Mouse (Mus musculus) myocyte (in vitro differentiated cells): ENCODE measurements at regions not wholly inside any gene's neighbourhood (a gene's known extent, or its start where the extent isn't known, plus 50 kb on each side); places are given as distances from the start of the nearest gene placed in this dataset.

Source experiments
- CEBPB ChIP-seq: IDR thresholded peaks from 2 replicates; pipeline ENCODE4 v1.6.1; 2011; ENCODE audit warnings: mild to moderate bottlenecking, moderate library complexity; ENCODE audit not compliant: poor library complexity, insufficient read depth, severe bottlenecking
- E2F4 ChIP-seq: IDR thresholded peaks from one replicate; pipeline ENCODE4 v1.6.1; 2011; ENCODE audit warnings: mild to moderate bottlenecking, control low read depth, moderate library complexity; ENCODE audit not compliant: insufficient read depth
- MAX ChIP-seq: IDR thresholded peaks from one replicate; pipeline ENCODE4 v1.6.1; 2011; ENCODE audit warnings: low read depth, mild to moderate bottlenecking, control low read depth
- POLR2A ChIP-seq: IDR thresholded peaks from one replicate; pipeline ENCODE4 v1.6.1; 2011; ENCODE audit warnings: low read depth, mild to moderate bottlenecking, control low read depth, moderate library complexity; ENCODE audit not compliant: insufficient read length
- POLR2AphosphoS2 ChIP-seq: IDR thresholded peaks from one replicate; pipeline ENCODE4 v1.6.1; 2011; ENCODE audit warnings: low read depth, control low read depth; ENCODE audit not compliant: insufficient read length
- TCF12 ChIP-seq: IDR thresholded peaks from one replicate; pipeline ENCODE4 v1.6.1; 2011; ENCODE audit warnings: mild to moderate bottlenecking, control low read depth; ENCODE audit not compliant: poor library complexity, insufficient read depth, severe bottlenecking
- TCF3 ChIP-seq: IDR thresholded peaks from one replicate; pipeline ENCODE4 v1.6.1; 2011; ENCODE audit warnings: low read depth, control low read depth; ENCODE audit not compliant: insufficient read length
- USF1 ChIP-seq: IDR thresholded peaks from one replicate; pipeline ENCODE4 v1.6.1; 2011; ENCODE audit warnings: low read depth, mild to moderate bottlenecking, control low read depth, moderate library complexity

- TF ChIP-seq E2F4, result no peak
- TF ChIP-seq POLR2A, result no peak
- no peak for TF ChIP-seq USF1
- no peak for TF ChIP-seq POLR2AphosphoS2
- no peak for TF ChIP-seq MAX
- no peak for TF ChIP-seq TCF12
- TF ChIP-seq CEBPB, result no peak
- TF ChIP-seq TCF3, result no peak
These were observed 130.3 kb upstream of the Zdhhc25 start for GRCm38 (mm10) chr15:88469508-88470455.
